Mouse (Mus musculus) heart, embryonic 14.5 days (tissue): ENCODE data around the gene Krtap9-3. TPM values are rescaled to one million over a fixed set of nuclear protein-coding genes. Genes with fewer than 3 reads are reported as not detected.

Source experiments
- ATAC-seq: fragments of 200-750 bp; cut with Nextera tagmentation; 2 replicates; pipeline ENCODE4 v1.8.0; 2017; ENCODE audit warnings: low read depth, moderate TSS enrichment; ENCODE audit not compliant: insufficient number of reproducible peaks, insufficient read depth, low FRiP score
- H3K27ac ChIP-seq, 2 experiments: fragments of 200-500 bp in 1 of 2; fragments of 300-500 bp in 1 of 2; sonication (generic) in 1 of 2; replicated peaks in 1 of 2; 2 replicates each; pipeline ENCODE4 v1.5.1; 2012 to 2014; ENCODE audit warnings: low read depth in 2 of 2, low read length in 2 of 2, control low read depth in 1 of 2, mild to moderate bottlenecking in 1 of 2, mixed read lengths in 1 of 2; ENCODE audit not compliant: control insufficient read depth in 1 of 2, insufficient read depth in 1 of 2
- H3K27me3 ChIP-seq: fragments of 300-500 bp; sonication (generic); 2 replicates; pipeline ENCODE4 v1.6.1; 2014; ENCODE audit warnings: mild to moderate bottlenecking, low read length, control low read depth; ENCODE audit not compliant: control insufficient read depth, insufficient read depth
- H3K36me3 ChIP-seq: fragments of 300-500 bp; sonication (generic); 2 replicates; pipeline ENCODE4 v1.6.1; 2014; ENCODE audit warnings: mild to moderate bottlenecking, control low read depth, low read length, mixed read lengths; ENCODE audit not compliant: control insufficient read depth, insufficient read depth
- H3K4me1 ChIP-seq, 2 experiments: fragments of 200-500 bp in 1 of 2; fragments of 300-500 bp in 1 of 2; sonication (generic) in 1 of 2; 2 replicates each; pipeline ENCODE4 v1.6.1; 2012 to 2014; ENCODE audit warnings: low read length in 2 of 2, control low read depth in 1 of 2, mixed read lengths in 1 of 2; ENCODE audit not compliant: control insufficient read depth in 2 of 2, insufficient read depth in 2 of 2
- H3K4me2 ChIP-seq: fragments of 300-500 bp; sonication (generic); 2 replicates; pipeline ENCODE4 v1.6.1; 2014; ENCODE audit warnings: mild to moderate bottlenecking, low read length
- H3K4me3 ChIP-seq, 2 experiments: fragments of 200-500 bp in 1 of 2; fragments of 300-500 bp in 1 of 2; sonication (generic) in 1 of 2; 2 replicates each; pipeline ENCODE4 v1.5.1; 2012 to 2014; ENCODE audit warnings: low read length in 2 of 2, mild to moderate bottlenecking in 2 of 2, control low read depth in 1 of 2, low read depth in 1 of 2, moderate library complexity in 1 of 2; ENCODE audit not compliant: control insufficient read depth in 1 of 2, insufficient read depth in 1 of 2
- H3K9ac ChIP-seq: fragments of 300-500 bp; sonication (generic); 2 replicates; pipeline ENCODE4 v1.6.1; 2014; ENCODE audit warnings: mild to moderate bottlenecking, low read length
- H3K9me3 ChIP-seq: fragments of 300-500 bp; sonication (generic); 2 replicates; pipeline ENCODE4 v1.6.1; 2016; ENCODE audit warnings: low read length, control low read depth; ENCODE audit not compliant: control insufficient read depth
- WGBS: fragments of 180-500 bp; shearing (Covaris S2); extraction: QIAGEN DNeasy Blood & Tissue Kit; methylation state at CpG from one replicate; pipeline ENCODE4 v1.1.7; 2014; 5-methylcytosine and 5-hydroxymethylcytosine counted together
- polyA plus RNA-seq: library from polyadenylated mRNA; unstranded; fragments of >200 nt; fragmentation: Nextera tagmentation; extraction: Ambion mirVana; gene quantifications from 2 replicates; pipeline ENCODE4 v1.2.1, GENCODE M21; 2014

Gene Krtap9-3
- polyA plus RNA-seq, 1 experiment from 2014 or later = not detected

DNA sequence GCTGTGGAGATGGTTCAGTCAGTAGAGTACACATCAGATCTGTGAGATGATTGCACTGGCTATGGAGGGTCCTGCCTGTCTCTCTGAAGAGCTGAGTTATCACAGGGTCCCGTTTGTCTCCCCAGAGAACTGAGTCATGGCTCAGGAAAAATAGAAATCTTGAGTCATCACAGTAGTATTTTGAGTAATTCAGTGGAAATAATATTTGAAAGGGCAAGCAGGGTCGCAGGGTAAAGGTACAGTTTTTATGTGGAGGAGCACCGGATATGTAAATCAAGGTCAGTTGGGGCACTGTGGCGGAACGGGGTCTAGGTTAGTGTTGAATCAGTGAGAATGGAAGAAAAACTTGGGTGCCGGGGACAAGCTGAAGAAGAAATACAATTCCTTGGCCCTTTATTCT is 35.3 kb downstream of the Krtap9-3 start:
- WGBS = 78% methylated on average over 6 of the region's 6 CpGs
- Histone ChIP-seq H3K4me3 (no peak overlapping the region), H3K36me3 (no peaks in the 10 kb centered on the region), H3K9ac (no peak overlapping the region), H3K27me3 (no peaks in the 10 kb centered on the region), H3K27ac (no peak overlapping the region), H3K4me1 (no peaks in the 10 kb centered on the region), H3K4me2 (no peak overlapping the region), H3K9me3 (no peaks in the 10 kb centered on the region)
- ATAC-seq = no peak

DNA sequence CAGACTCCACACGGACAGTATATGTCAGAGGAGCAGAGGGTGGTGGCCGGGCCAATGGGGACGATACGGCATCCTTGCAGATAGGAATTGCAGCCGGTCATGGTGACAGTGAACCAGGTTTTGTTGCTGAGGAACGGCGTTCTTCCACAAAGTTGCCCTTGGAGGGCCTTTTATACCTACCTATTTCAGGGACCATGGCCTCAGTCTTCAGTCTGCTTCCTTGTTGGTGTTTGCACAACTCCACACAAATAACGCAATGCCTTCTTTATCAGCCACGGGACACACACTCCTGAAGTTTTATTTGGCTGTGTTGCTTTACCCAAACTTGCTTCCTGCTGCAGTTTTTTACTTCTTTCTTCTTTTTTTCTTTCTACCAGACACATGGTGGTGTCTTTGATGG is 38.5 kb downstream of the Krtap9-3 start, which contains the start of gene Gm11939:
Gene Gm11939 (minus strand): TSS at position 101 of the 400 bp plus-strand sequence.
- H3K36me3 ChIP-seq = no peaks in the 10 kb centered on the region
- no peak within 1 kb of the TSS for H3K4me2 ChIP-seq

GRCm38 (mm10) chr11:99557976-99558745 is 39.7 kb downstream of the Krtap9-3 start:
- Histone ChIP-seq H3K4me1 (no peaks in the 10 kb centered on the region), H3K4me2 (no peak overlapping the region), H3K9ac (no peak overlapping the region), H3K36me3 (no peaks in the 10 kb centered on the region), H3K4me3 (no peak overlapping the region), H3K9me3 (no peaks in the 10 kb centered on the region), H3K27ac (no peak overlapping the region), H3K27me3 (no peaks in the 10 kb centered on the region)
- no peak for ATAC-seq
- WGBS = 72% methylated on average over 3 of the region's 3 CpGs

More for the DNA sequence above, 38.5 kb downstream of the Krtap9-3 start, which contains the start of gene Gm11939:
- 86% methylated on average over 9 of the region's 9 CpGs for WGBS
- Histone ChIP-seq H3K4me1 (no peaks in the 10 kb centered on the region), H3K9me3 (no peaks in the 10 kb centered on the region), H3K27me3 (no peaks in the 10 kb centered on the region), H3K9ac (no peak within 1 kb of the TSS), H3K4me3 (no peak within 1 kb of the TSS), H3K27ac (no peak within 1 kb of the TSS)
- ATAC-seq = no peak

DNA sequence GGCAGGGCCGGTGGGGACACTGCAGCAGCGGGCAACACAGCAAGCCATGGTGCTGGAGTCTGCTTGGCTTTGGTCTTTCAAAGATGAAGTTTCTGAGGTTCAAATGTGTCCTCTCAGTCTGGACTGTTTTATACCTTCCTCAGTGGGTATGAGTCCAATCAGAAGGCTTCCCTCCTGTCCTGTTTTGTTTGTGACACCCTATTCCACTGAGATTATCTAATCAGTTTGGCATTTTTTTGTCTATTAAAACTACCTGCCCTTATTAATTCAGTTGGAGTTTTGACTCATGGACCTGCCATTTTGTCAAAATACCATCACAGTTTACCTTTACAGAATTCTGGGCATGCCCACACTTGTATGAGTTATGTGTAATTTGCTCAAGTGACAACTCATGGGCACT is 41.2 kb downstream of the Krtap9-3 start, which contains the start of gene Krtap3-2:
Gene Krtap3-2 (minus strand): TSS at position 101 of the 400 bp plus-strand sequence.
- no peak for ATAC-seq
- H3K27ac ChIP-seq = no peak within 1 kb of the TSS
- no peaks in the 10 kb centered on the region for H3K9me3 ChIP-seq
- no peaks in the 10 kb centered on the region for H3K4me1 ChIP-seq
- H3K9ac ChIP-seq = no peak within 1 kb of the TSS
- H3K4me2 ChIP-seq = no peak within 1 kb of the TSS
- no peaks in the 10 kb centered on the region for H3K27me3 ChIP-seq
- H3K36me3 ChIP-seq = no peaks in the 10 kb centered on the region
- H3K4me3 ChIP-seq = no peak within 1 kb of the TSS
- WGBS = 72% methylated on average over 2 of the region's 2 CpGs

GRCm38 (mm10) chr11:99556195-99556594 is 41.7 kb downstream of the Krtap9-3 start:
- no peaks in the 10 kb centered on the region for H3K36me3 ChIP-seq

GRCm38 (mm10) chr11:99550765-99551164 is 47.1 kb downstream of the Krtap9-3 start, which contains the start of gene Krtap3-3:
Gene Krtap3-3 (minus strand): TSS chr11:99550865.
- no peak within 1 kb of the TSS for H3K9ac ChIP-seq
- no peaks in the 10 kb centered on the region for H3K4me1 ChIP-seq
- ATAC-seq = no peak
- no peak within 1 kb of the TSS for H3K4me3 ChIP-seq
- WGBS = 64% methylated on average over 3 of the region's 4 CpGs
- no peak within 1 kb of the TSS for H3K27ac ChIP-seq
- no peak within 1 kb of the TSS for H3K4me2 ChIP-seq
- no peaks in the 10 kb centered on the region for H3K27me3 ChIP-seq
- H3K9me3 ChIP-seq = no peaks in the 10 kb centered on the region
- H3K36me3 ChIP-seq = no peaks in the 10 kb centered on the region

More at GRCm38 (mm10) chr11:99556195-99556594, 41.7 kb downstream of the Krtap9-3 start:
- Histone ChIP-seq H3K4me1 (no peaks in the 10 kb centered on the region), H3K9ac (no peak overlapping the region), H3K4me2 (no peak overlapping the region), H3K27me3 (no peaks in the 10 kb centered on the region), H3K9me3 (no peaks in the 10 kb centered on the region), H3K4me3 (no peak overlapping the region), H3K27ac (no peak overlapping the region)
- no peak for ATAC-seq
- WGBS = 77% methylated on average over 2 of the region's 2 CpGs

DNA sequence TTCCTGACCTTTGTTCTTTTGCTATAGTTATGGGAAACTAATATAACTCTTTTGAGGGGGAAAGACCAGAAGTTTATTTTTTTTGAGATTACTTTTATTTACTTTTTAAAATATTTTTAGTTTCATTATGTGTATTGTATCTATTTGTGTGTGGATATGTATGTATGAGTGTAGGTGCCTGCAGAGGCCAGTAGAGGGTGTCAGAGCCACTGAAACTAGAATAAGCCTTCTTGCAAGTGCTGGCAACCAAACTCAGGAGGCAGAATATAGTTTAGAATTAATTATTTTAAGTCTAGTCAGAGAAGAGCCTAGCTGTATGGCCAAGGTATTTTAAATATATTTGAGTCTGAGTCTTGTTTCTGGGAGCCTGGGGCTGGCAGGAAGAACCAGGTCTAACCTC is 50.0 kb downstream of the Krtap9-3 start:
- Histone ChIP-seq H3K4me3 (no peak overlapping the region), H3K27me3 (no peaks in the 10 kb centered on the region), H3K4me2 (no peak overlapping the region), H3K27ac (no peak overlapping the region), H3K9ac (no peak overlapping the region), H3K4me1 (no peaks in the 10 kb centered on the region), H3K9me3 (no peaks in the 10 kb centered on the region), H3K36me3 (no peaks in the 10 kb centered on the region)
- no peak for ATAC-seq
